Mouse (Mus musculus) ES-Bruce4 (cell line): ENCODE data around the gene Mrpl48. TPM values are rescaled to one million over a fixed set of nuclear protein-coding genes. Genes with fewer than 3 reads are reported as not detected.

ENCODE experiments used
- H3K27ac ChIP-seq: 2 replicates; pipeline ENCODE4 v1.5.1; 2012; ENCODE audit warnings: low read length, inconsistent platforms; ENCODE audit not compliant: insufficient read depth
- H3K27me3 ChIP-seq: 2 replicates; pipeline ENCODE4 v1.6.1; 2012; ENCODE audit warnings: mild to moderate bottlenecking, low read length, inconsistent platforms; ENCODE audit not compliant: control insufficient read depth, poor library complexity, insufficient read depth, severe bottlenecking
- H3K36me3 ChIP-seq: 2 replicates; pipeline ENCODE4 v1.6.1; 2012; ENCODE audit warnings: inconsistent platforms, mild to moderate bottlenecking, low read length, moderate library complexity; ENCODE audit not compliant: control insufficient read depth, poor library complexity, insufficient read depth, severe bottlenecking
- H3K4me1 ChIP-seq: one replicate; pipeline ENCODE4 v1.8.1; 2011; ENCODE audit warnings: low read length; ENCODE audit not compliant: control insufficient read depth, insufficient read depth
- H3K4me3 ChIP-seq: 2 replicates; pipeline ENCODE4 v1.5.1; 2011; ENCODE audit warnings: low read depth, mild to moderate bottlenecking, low read length
- H3K9ac ChIP-seq: 2 replicates; pipeline ENCODE4 v1.6.1; 2012; ENCODE audit warnings: low read depth, mild to moderate bottlenecking, inconsistent platforms; ENCODE audit not compliant: poor library complexity, severe bottlenecking
- H3K9me3 ChIP-seq: replicated peaks from 2 replicates; pipeline ENCODE4 v1.6.1; 2012; ENCODE audit warnings: mild to moderate bottlenecking, low read length, inconsistent platforms; ENCODE audit not compliant: control insufficient read depth, poor library complexity, insufficient read depth, severe bottlenecking
- CTCF ChIP-seq: IDR thresholded peaks from one replicate; pipeline ENCODE4 v1.8.1; 2011; ENCODE audit warnings: low read depth, low read length
- EP300 ChIP-seq: IDR thresholded peaks from 2 replicates; pipeline ENCODE4 v1.6.1; 2011; ENCODE audit warnings: low read depth, low read length; ENCODE audit not compliant: insufficient read depth
- POLR2A ChIP-seq: IDR thresholded peaks from one replicate; pipeline ENCODE4 v1.8.1; 2011; ENCODE audit warnings: low read length; ENCODE audit not compliant: insufficient read depth
- polyA plus RNA-seq: library from polyadenylated mRNA; stranded (reverse); fragments of >200 nt; gene quantifications from 2 replicates; pipeline ENCODE4 v1.2.4, GENCODE M21; 2011; ENCODE audit warnings: low read depth; ENCODE audit not compliant: missing spikeins, insufficient read depth, insufficient read length

Gene Mrpl48
- 57.4 and 68.8 TPM in 2 replicates for polyA plus RNA-seq

DNA sequence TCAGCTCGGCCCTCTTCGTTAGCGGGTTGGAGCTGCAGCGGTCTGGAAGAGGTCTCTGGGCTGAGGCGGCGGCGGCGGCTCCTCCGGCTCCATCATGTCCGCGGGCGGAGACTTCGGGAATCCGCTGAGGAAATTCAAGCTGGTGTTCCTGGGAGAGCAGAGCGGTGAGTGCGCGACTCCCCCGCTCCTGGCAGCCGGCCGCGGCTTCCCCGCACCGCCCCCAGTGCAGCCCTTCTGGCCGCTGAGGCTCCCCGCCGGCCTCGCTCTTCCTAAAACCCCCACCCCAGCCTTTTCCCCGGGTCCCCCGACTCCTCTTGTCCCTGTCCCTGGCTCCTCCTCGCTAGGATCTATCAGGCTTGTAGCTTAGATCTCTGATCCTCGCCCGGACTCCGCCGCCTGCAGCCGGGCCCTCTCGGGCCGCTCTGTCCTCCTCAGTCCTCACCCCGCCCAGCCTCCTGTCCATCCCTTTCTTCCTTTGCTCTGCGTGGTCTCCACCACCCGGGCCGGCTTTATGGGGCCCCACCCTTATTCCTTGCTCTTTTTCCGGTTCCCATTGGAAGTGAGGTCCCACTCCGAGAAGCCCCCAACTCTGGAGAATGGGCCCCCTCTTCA is at the start of gene Mrpl48:
Gene Mrpl48 (minus strand): TSS at position 172 of the 612 bp plus-strand sequence.
- Histone ChIP-seq H3K36me3 (no peaks in the 10 kb centered on the region), H3K27me3 (no peaks in the 10 kb centered on the region; the same call in 1 of the 2 replicates), H3K9me3 (no peaks in the 10 kb centered on the region), H3K4me3 (peak within 1 kb of the TSS; percentile 76), H3K9ac (peak within 1 kb of the TSS; percentile 93), H3K27ac (peak within 1 kb of the TSS; percentile 72), H3K4me1 (no peaks in the 10 kb centered on the region)
- TF ChIP-seq CTCF, result no peak
- no peak for TF ChIP-seq EP300
- no peak for TF ChIP-seq POLR2A

DNA sequence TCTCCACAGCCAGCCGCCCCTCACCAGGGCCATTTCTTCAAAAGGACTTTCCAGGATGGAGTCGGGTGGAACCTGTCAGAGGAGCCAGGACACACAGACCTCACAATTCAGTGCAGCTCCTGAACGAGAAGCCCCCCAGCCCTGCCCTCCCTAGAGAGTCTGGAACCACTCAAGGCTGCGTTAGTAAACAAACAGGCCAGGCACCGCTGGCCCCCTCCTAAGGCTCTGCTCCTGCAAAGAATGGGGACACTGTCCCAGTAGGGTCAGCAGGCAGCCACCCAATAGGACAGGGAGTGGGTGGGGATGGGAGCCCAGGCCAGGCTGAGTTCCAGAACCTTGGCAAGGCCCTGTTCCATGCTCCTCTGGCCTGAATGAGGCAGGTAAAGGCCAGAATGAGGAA is 48.6 kb upstream of the Mrpl48 start:
- no peaks in the 10 kb centered on the region for H3K4me1 ChIP-seq
- TF ChIP-seq POLR2A, result no peak
- TF ChIP-seq CTCF, result no peak
- no peak for TF ChIP-seq EP300
- no peak overlapping the region for H3K4me3 ChIP-seq
- H3K36me3 ChIP-seq, result no peaks in the 10 kb centered on the region
- H3K9me3 ChIP-seq, result no peaks in the 10 kb centered on the region
- H3K27ac ChIP-seq, result no peak overlapping the region
- no peak overlapping the region for H3K9ac ChIP-seq
- H3K27me3 ChIP-seq, result no peaks in the 10 kb centered on the region

GRCm38 (mm10) chr7:100654441-100654840 is 46.3 kb upstream of the Mrpl48 start:
- no peaks in the 10 kb centered on the region for H3K27me3 ChIP-seq
- no peak overlapping the region for H3K9ac ChIP-seq
- H3K36me3 ChIP-seq, result no peaks in the 10 kb centered on the region
- TF ChIP-seq POLR2A (no peak), EP300 (no peak), CTCF (no peak)
- no peak overlapping the region for H3K27ac ChIP-seq
- H3K9me3 ChIP-seq, result no peaks in the 10 kb centered on the region
- H3K4me3 ChIP-seq, result no peak overlapping the region
- no peaks in the 10 kb centered on the region for H3K4me1 ChIP-seq

DNA sequence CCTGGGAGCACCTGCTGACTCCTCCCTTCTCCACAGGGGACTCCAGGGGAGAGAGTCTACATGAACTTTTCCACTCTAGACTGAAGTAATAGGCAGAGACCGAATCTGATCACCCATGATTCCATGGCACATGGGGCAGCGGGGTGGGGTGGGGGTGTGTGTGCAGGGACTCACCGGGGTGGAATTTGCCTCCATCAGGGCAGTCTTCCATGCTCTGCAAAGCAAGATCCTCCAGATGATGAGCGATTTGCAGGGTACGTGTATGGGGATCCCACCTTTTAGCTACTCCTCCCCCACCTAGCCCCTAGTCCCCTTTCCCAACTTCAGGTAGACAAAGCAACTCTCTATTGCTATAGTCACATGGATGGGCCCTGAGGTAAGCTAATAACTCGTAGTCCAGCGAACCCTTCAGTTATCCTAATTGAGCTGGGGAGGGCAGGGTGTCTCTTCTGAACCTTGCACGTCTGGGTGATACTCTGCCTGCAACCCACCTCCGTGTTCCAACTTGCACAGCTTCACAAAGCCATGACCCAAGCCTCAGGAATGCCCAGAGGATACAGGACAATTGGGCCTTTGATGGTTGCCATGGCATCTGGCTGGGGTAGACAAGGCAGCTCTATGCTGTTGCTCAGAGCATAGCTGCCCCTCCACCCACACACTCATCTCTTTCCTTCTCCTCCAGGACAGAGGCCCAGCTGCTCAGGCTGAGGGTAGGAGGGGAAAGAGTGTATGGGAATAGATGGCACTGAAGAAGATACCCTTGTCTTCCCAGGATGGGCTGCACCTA is 45.6 kb upstream of the Mrpl48 start:
- Histone ChIP-seq H3K4me3 (no peak overlapping the region), H3K27ac (no peak overlapping the region)

GRCm38 (mm10) chr7:100651011-100651410 is 42.9 kb upstream of the Mrpl48 start:
- H3K4me3 ChIP-seq, result no peak overlapping the region
- H3K9ac ChIP-seq, result no peak overlapping the region
- no peak for TF ChIP-seq CTCF
- TF ChIP-seq EP300, result no peak
- H3K4me1 ChIP-seq, result peaks cover 3% of the 10 kb centered on the region
- no peak overlapping the region for H3K27ac ChIP-seq
- H3K9me3 ChIP-seq, result no peaks in the 10 kb centered on the region
- H3K27me3 ChIP-seq, result no peaks in the 10 kb centered on the region
- H3K36me3 ChIP-seq, result no peaks in the 10 kb centered on the region

More for the DNA sequence above, 45.6 kb upstream of the Mrpl48 start:
- H3K9ac ChIP-seq, result no peak overlapping the region
- no peaks in the 10 kb centered on the region for H3K36me3 ChIP-seq
- no peaks in the 10 kb centered on the region for H3K9me3 ChIP-seq
- TF ChIP-seq POLR2A (no peak), CTCF (no peak), EP300 (no peak)
- no peaks in the 10 kb centered on the region for H3K27me3 ChIP-seq
- H3K4me1 ChIP-seq, result no peaks in the 10 kb centered on the region

GRCm38 (mm10) chr7:100650421-100650820 is 42.3 kb upstream of the Mrpl48 start:
- no peaks in the 10 kb centered on the region for H3K9me3 ChIP-seq
- H3K27ac ChIP-seq, result no peak overlapping the region
- no peak overlapping the region for H3K4me3 ChIP-seq
- H3K36me3 ChIP-seq, result no peaks in the 10 kb centered on the region
- H3K27me3 ChIP-seq, result no peaks in the 10 kb centered on the region
- H3K9ac ChIP-seq, result no peak overlapping the region
- TF ChIP-seq EP300 (no peak), POLR2A (no peak), CTCF (no peak)
- H3K4me1 ChIP-seq, result peaks cover 3% of the 10 kb centered on the region
